Mouse (Mus musculus) limb, embryonic 12.5 days (tissue): Measurements from ENCODE around the gene Cpa4. TPM values are rescaled to one million over a fixed set of nuclear protein-coding genes. Genes with fewer than 3 reads are reported as not detected.

Experiments
- ATAC-seq: fragments of 200-750 bp; cut with Nextera tagmentation; 2 replicates; pipeline ENCODE4 v1.8.0; 2017; ENCODE audit warnings: low read depth, moderate TSS enrichment; ENCODE audit not compliant: insufficient number of reproducible peaks, insufficient read depth, low FRiP score, low TSS enrichment
- H3K27ac ChIP-seq: fragments of 300-500 bp; sonication (generic); 2 replicates; pipeline ENCODE4 v1.5.1; 2016; ENCODE audit warnings: mild to moderate bottlenecking, moderate library complexity
- H3K27me3 ChIP-seq: fragments of 300-500 bp; sonication (generic); 2 replicates; pipeline ENCODE4 v1.6.1; 2016; ENCODE audit warnings: mild to moderate bottlenecking, moderate library complexity
- H3K36me3 ChIP-seq: fragments of 300-500 bp; sonication (generic); 2 replicates; pipeline ENCODE4 v1.6.1; 2016; ENCODE audit warnings: mild to moderate bottlenecking, moderate library complexity
- H3K4me1 ChIP-seq: fragments of 300-500 bp; sonication (generic); replicated peaks from 2 replicates; pipeline ENCODE4 v1.6.1; 2016
- H3K4me2 ChIP-seq: fragments of 300-500 bp; sonication (generic); 2 replicates; pipeline ENCODE4 v1.6.1; 2016; ENCODE audit warnings: mild to moderate bottlenecking, moderate library complexity
- H3K4me3 ChIP-seq: fragments of 300-500 bp; sonication (generic); replicated peaks from 2 replicates; pipeline ENCODE4 v1.5.1; 2016; ENCODE audit warnings: mild to moderate bottlenecking
- H3K9ac ChIP-seq: fragments of 300-500 bp; sonication (generic); replicated peaks from 2 replicates; pipeline ENCODE4 v1.6.1; 2016; ENCODE audit warnings: mild to moderate bottlenecking, moderate library complexity
- H3K9me3 ChIP-seq: fragments of 300-500 bp; sonication (generic); 2 replicates; pipeline ENCODE4 v1.6.1; 2016; ENCODE audit warnings: mild to moderate bottlenecking, moderate library complexity
- WGBS: fragments of 180-500 bp; shearing (Covaris S2); methylation state at CpG from one replicate; pipeline ENCODE4 v1.1.7; 2016; 5-methylcytosine and 5-hydroxymethylcytosine counted together
- polyA plus RNA-seq: library from polyadenylated mRNA; unstranded; fragments of >200 nt; fragmentation: Nextera tagmentation; extraction: Ambion mirVana; gene quantifications from 2 replicates; pipeline ENCODE4 v1.2.1, GENCODE M21; 2016

Cpa4 gene
- polyA plus RNA-seq, 1 experiment from 2014 or later, result 1.9 TPM

DNA sequence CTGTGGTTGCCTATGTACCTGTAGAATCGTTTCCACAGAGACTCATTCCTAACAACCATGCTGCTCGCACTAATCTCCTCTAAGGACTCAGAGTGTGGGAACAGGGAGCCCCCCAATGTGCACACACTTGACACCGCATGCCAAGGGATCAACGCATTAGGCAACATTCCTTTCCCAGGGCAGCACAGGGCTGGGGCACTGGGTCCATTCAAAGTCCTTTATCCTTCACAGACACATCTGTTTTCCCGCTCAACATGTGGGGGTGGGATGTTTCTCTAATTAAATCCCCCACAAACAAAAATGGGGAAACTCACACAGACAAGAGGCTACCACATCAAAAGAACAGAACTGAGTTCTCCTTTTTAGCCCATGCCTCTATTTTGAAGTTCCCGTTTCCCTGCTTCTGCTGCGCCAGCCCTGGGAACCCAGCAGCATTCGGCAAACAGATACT, 48.3 kb downstream of the Cpa4 start:
- H3K9me3 ChIP-seq, result no peaks in the 10 kb centered on the region
- H3K36me3 ChIP-seq, result no peaks in the 10 kb centered on the region
- no peaks in the 10 kb centered on the region for H3K27me3 ChIP-seq
- H3K9ac ChIP-seq, result peak overlapping the region; percentile 18; the same call in 1 of the 2 replicates
- 0 out of 2 replicates have a peak overlapping the region, but pooled peaks have one; percentile 6 for H3K4me3 ChIP-seq
- H3K27ac ChIP-seq, result peak overlapping the region; percentile 95
- 0% methylated on average over 8 of the region's 8 CpGs for WGBS
- ATAC-seq, result peak; percentile 48
- peak overlapping the region; percentile 52 for H3K4me2 ChIP-seq
- H3K4me1 ChIP-seq, result peaks cover 48% of the 10 kb centered on the region

GRCm38 (mm10) chr6:30617020-30617958, 49.1 kb downstream of the Cpa4 start:
- 2% methylated on average over 13 of the region's 13 CpGs for WGBS
- peak overlapping the region; percentile 52 for H3K4me2 ChIP-seq
- H3K36me3 ChIP-seq, result no peaks in the 10 kb centered on the region
- no peaks in the 10 kb centered on the region for H3K27me3 ChIP-seq
- peak overlapping the region; percentile 44; the same call in 1 of the 2 replicates for H3K9ac ChIP-seq
- peaks cover 48% of the 10 kb centered on the region for H3K4me1 ChIP-seq
- peak overlapping the region; percentile 17; the same call in 1 of the 2 replicates for H3K4me3 ChIP-seq
- peak; percentile 43 for ATAC-seq
- no peaks in the 10 kb centered on the region for H3K9me3 ChIP-seq
- peak overlapping the region; percentile 95 for H3K27ac ChIP-seq

- no peaks in the 10 kb centered on the region for H3K9me3 ChIP-seq
- H3K9ac ChIP-seq, result peak overlapping the region; percentile 44; the same call in 1 of the 2 replicates
- 5% methylated on average over 18 of the region's 18 CpGs for WGBS
- peaks cover 48% of the 10 kb centered on the region for H3K4me1 ChIP-seq
- no peaks in the 10 kb centered on the region for H3K27me3 ChIP-seq
- peak overlapping the region; percentile 95 for H3K27ac ChIP-seq
- peak; percentile 58 for ATAC-seq
- H3K4me2 ChIP-seq, result peak overlapping the region; percentile 52
- peak overlapping the region; percentile 17; the same call in 1 of the 2 replicates for H3K4me3 ChIP-seq
- no peaks in the 10 kb centered on the region for H3K36me3 ChIP-seq
Observed at GRCm38 (mm10) chr6:30617959-30618590, 49.9 kb downstream of the Cpa4 start.

DNA sequence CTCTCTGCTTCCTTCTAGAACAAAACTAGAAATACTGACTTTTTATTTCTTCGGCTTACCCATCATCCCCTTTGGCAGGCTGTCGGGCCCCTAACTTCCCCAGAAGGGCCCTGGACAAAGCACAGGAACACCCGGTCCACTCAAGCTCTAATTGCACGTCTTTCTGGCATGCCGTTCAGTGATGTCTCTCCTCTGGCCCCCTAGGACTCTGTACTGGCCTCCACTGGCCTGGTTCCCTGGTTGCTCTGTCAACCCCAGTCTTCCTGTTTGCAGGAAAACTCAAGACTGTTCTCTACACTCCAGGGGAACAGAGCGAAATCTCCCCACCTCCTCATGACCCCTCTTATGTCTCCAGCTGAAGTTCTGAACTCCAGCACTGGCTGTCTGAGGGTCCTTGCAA, 50.6 kb downstream of the Cpa4 start:
- Histone ChIP-seq H3K9ac (no peak overlapping the region), H3K36me3 (no peaks in the 10 kb centered on the region), H3K4me1 (peaks cover 48% of the 10 kb centered on the region), H3K27ac (peak overlapping the region; percentile 77), H3K4me3 (no peak overlapping the region), H3K4me2 (no peak overlapping the region), H3K27me3 (no peaks in the 10 kb centered on the region), H3K9me3 (no peaks in the 10 kb centered on the region)
- 37% methylated on average over 6 of the region's 6 CpGs for WGBS
- ATAC-seq, result no peak

DNA sequence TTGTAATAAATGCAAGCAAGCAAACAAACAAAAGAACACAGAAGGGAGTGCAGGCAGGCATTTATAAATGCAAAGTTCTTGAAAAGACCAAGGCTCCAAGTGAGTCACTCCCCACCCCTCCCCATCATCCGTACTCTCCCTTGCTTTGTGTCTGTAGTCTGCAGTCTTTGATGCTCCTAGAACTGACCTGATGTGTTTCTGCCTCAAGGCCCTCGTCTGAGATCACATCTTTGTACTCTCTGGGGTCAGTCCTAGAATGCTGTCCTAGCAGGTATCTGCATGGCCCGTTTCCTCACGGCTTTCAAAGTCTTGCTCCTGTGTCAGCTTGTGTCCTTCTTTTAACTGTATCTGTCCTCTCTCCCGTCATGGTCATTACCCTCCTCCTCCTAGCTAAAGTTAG, 51.4 kb downstream of the Cpa4 start:
- H3K4me1 ChIP-seq, result peaks cover 46% of the 10 kb centered on the region
- no peaks in the 10 kb centered on the region for H3K9me3 ChIP-seq
- H3K27me3 ChIP-seq, result no peaks in the 10 kb centered on the region
- no peak overlapping the region for H3K4me3 ChIP-seq
- ATAC-seq, result no peak
- 73% methylated on average over 5 of the region's 5 CpGs for WGBS
- no peaks in the 10 kb centered on the region for H3K36me3 ChIP-seq
- H3K27ac ChIP-seq, result 0 out of 2 replicates have a peak overlapping the region, but pooled peaks have one; percentile 77
- no peak overlapping the region for H3K4me2 ChIP-seq
- no peak overlapping the region for H3K9ac ChIP-seq

GRCm38 (mm10) chr6:30620591-30620990, 52.4 kb downstream of the Cpa4 start:
- no peaks in the 10 kb centered on the region for H3K9me3 ChIP-seq
- 80% methylated on average over 4 of the region's 4 CpGs for WGBS
- H3K4me3 ChIP-seq, result no peak overlapping the region
- no peaks in the 10 kb centered on the region for H3K36me3 ChIP-seq
- peak overlapping the region; percentile 45; the same call in 1 of the 2 replicates for H3K27ac ChIP-seq
- no peak for ATAC-seq
- peaks cover 37% of the 10 kb centered on the region for H3K4me1 ChIP-seq
- H3K9ac ChIP-seq, result no peak overlapping the region
- no peak overlapping the region for H3K4me2 ChIP-seq
- H3K27me3 ChIP-seq, result no peaks in the 10 kb centered on the region

DNA sequence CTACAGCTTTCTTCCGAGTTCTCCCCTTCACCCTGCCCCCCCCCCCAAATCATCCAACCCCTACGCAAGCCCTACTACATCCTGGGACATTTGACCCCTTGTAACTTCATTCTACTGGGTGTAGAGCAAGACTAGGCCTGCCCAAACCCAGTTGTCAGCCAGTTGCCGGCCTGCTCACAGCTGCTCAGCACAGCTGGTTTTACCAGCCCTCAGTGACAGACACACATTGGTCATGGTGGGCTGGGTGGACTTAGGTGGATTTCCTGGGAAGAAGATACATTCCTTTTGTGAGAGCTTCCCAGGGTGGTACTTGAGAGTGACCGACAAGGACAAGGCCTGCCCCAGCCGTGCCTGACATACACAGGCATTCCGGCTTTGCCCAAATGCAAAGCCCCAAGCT, 52.8 kb downstream of the Cpa4 start:
- no peak for ATAC-seq
- no peak overlapping the region for H3K9ac ChIP-seq
- H3K4me3 ChIP-seq, result no peak overlapping the region
- peaks cover 33% of the 10 kb centered on the region for H3K4me1 ChIP-seq
- H3K9me3 ChIP-seq, result no peaks in the 10 kb centered on the region
- H3K4me2 ChIP-seq, result no peak overlapping the region
- no peaks in the 10 kb centered on the region for H3K27me3 ChIP-seq
- 79% methylated on average over 6 of the region's 6 CpGs for WGBS
- no peaks in the 10 kb centered on the region for H3K36me3 ChIP-seq
- H3K27ac ChIP-seq, result peak overlapping the region; percentile 45; the same call in 1 of the 2 replicates

- no peaks in the 10 kb centered on the region for H3K27me3 ChIP-seq
- ATAC-seq, result no peak
- peaks cover 23% of the 10 kb centered on the region for H3K4me1 ChIP-seq
- H3K4me3 ChIP-seq, result no peak overlapping the region
- H3K36me3 ChIP-seq, result no peaks in the 10 kb centered on the region
- H3K27ac ChIP-seq, result no peak overlapping the region
- H3K9me3 ChIP-seq, result no peaks in the 10 kb centered on the region
- no peak overlapping the region for H3K9ac ChIP-seq
- no peak overlapping the region for H3K4me2 ChIP-seq
- WGBS, result 52% methylated on average over 4 of the region's 4 CpGs
Observed at GRCm38 (mm10) chr6:30621986-30622389, 53.8 kb downstream of the Cpa4 start.

GRCm38 (mm10) chr6:30624763-30625162, 56.6 kb downstream of the Cpa4 start:
- 81% methylated on average over 9 of the region's 9 CpGs for WGBS
- Histone ChIP-seq H3K9ac (no peak overlapping the region), H3K27ac (no peak overlapping the region; the same call in 1 of the 2 replicates), H3K4me1 (peaks cover 6% of the 10 kb centered on the region), H3K4me3 (no peak overlapping the region), H3K27me3 (no peaks in the 10 kb centered on the region), H3K36me3 (no peaks in the 10 kb centered on the region), H3K9me3 (no peaks in the 10 kb centered on the region), H3K4me2 (no peak overlapping the region)
- no peak for ATAC-seq

DNA sequence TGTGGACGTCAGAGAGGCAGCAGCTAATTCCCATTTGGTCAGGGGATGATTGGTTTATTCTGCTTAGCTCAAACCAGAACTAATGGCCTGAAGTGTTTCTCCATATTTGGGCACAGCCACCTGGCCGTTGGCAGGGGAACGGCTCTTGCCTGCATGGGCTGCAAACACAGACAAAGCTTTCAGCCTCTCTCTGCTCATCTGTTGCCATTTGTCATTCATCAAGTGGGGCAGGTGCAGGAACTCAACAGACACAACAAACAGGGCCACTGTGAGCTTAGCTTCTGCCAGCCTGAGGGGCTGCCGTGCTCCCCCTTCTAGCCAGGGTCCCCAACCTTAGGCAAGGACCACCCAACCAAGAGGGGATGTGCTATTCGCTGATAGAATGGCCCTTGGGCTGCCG, 60.0 kb downstream of the Cpa4 start:
- Histone ChIP-seq H3K4me1 (peaks cover 23% of the 10 kb centered on the region), H3K27ac (peak overlapping the region; percentile 74; the same call in 1 of the 2 replicates), H3K9ac (no peak overlapping the region), H3K4me2 (no peak overlapping the region), H3K4me3 (no peak overlapping the region), H3K27me3 (no peaks in the 10 kb centered on the region), H3K36me3 (no peaks in the 10 kb centered on the region), H3K9me3 (no peaks in the 10 kb centered on the region)
- peak; percentile 8; the same call in 1 of the 2 replicates for ATAC-seq
- 31% methylated on average over 6 of the region's 6 CpGs for WGBS

DNA sequence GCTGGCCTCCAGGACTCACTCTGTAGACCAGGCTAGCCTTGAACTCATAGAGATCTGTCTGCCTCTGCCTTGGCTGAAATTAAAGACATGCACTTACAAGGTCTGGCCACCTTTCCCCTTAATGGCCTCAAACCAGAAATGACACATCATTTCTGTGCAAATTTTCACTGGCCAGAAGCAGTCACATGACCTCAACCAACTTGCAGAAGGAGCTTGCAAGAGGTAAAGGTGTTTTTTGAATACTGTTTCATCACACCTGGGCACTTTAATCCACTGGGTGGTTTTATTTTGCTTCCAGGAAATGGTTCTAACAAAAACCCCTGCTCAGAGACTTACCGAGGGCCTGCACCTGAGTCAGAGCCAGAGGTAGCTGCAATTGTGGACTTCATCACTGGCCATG, 61.8 kb downstream of the Cpa4 start:
- Histone ChIP-seq H3K4me3 (no peak overlapping the region), H3K4me2 (no peak overlapping the region), H3K27ac (no peak overlapping the region), H3K4me1 (peaks cover 29% of the 10 kb centered on the region), H3K27me3 (no peaks in the 10 kb centered on the region), H3K9me3 (no peaks in the 10 kb centered on the region), H3K36me3 (no peaks in the 10 kb centered on the region), H3K9ac (no peak overlapping the region)
- WGBS, result 80% methylated on average over 1 of the region's 1 CpGs
- no peak for ATAC-seq
